Mouse (Mus musculus) 3134 (cell line): ENCODE measurements around the gene Cdk6.
"Not testable (repeated sequence)": the region's sequence is repeated elsewhere in the genome, so short reads cannot be mapped to it uniquely, and the experiment has no call there.

Experiments
- DNase-seq: peaks from one replicate; pipeline ENCODE4 v3.0.0-alpha.2; 2011; ENCODE audit warnings: low spot score; ENCODE audit not compliant: insufficient read length; ENCODE audit errors: extremely low read depth

Gene Cdk6

GRCm38 (mm10) chr5:3343566-3344080 lies 2.3 kb downstream of the Cdk6 start:
- DNase-seq: peak; percentile 75

- peak; percentile 82 for DNase-seq
These were observed 2.9 kb downstream of the Cdk6 start for GRCm38 (mm10) chr5:3344081-3344631.

GRCm38 (mm10) chr5:3345540-3345939 lies 4.3 kb downstream of the Cdk6 start:
- DNase-seq: not testable (repeated sequence)

GRCm38 (mm10) chr5:3349393-3349792 lies 8.1 kb downstream of the Cdk6 start:
- not testable (repeated sequence) for DNase-seq

GRCm38 (mm10) chr5:3351836-3352235 lies 10.6 kb downstream of the Cdk6 start:
- not testable (repeated sequence) for DNase-seq

- DNase-seq: no peak
These were observed 11.0 kb downstream of the Cdk6 start for GRCm38 (mm10) chr5:3352314-3352713.

- DNase-seq: no peak
These were observed 11.5 kb downstream of the Cdk6 start for GRCm38 (mm10) chr5:3352827-3353226.

- DNase-seq: no peak
These were observed 13.0 kb downstream of the Cdk6 start for GRCm38 (mm10) chr5:3354307-3354706.

- no peak for DNase-seq
These were observed 13.8 kb downstream of the Cdk6 start for GRCm38 (mm10) chr5:3355032-3355536.

GRCm38 (mm10) chr5:3355560-3356260 lies 14.4 kb downstream of the Cdk6 start:
- DNase-seq: no peak

GRCm38 (mm10) chr5:3356261-3356778 lies 15.0 kb downstream of the Cdk6 start:
- DNase-seq: no peak

- no peak for DNase-seq
These were observed 16.2 kb downstream of the Cdk6 start for GRCm38 (mm10) chr5:3357496-3357895.

- no peak for DNase-seq
These were observed 17.6 kb downstream of the Cdk6 start for GRCm38 (mm10) chr5:3358687-3359520.

GRCm38 (mm10) chr5:3359914-3360313 lies 18.6 kb downstream of the Cdk6 start:
- no peak for DNase-seq

GRCm38 (mm10) chr5:3361252-3361651 lies 20.0 kb downstream of the Cdk6 start:
- DNase-seq: no peak

GRCm38 (mm10) chr5:3362111-3362510 lies 20.8 kb downstream of the Cdk6 start:
- no peak for DNase-seq

GRCm38 (mm10) chr5:3363036-3363983 lies 22.0 kb downstream of the Cdk6 start:
- no peak for DNase-seq

GRCm38 (mm10) chr5:3367045-3367444 lies 25.8 kb downstream of the Cdk6 start:
- no peak for DNase-seq

- DNase-seq: no peak
These were observed 28.0 kb downstream of the Cdk6 start for GRCm38 (mm10) chr5:3369317-3369716.

GRCm38 (mm10) chr5:3371212-3371611 lies 29.9 kb downstream of the Cdk6 start:
- DNase-seq: no peak
